Mouse (Mus musculus) cerebellum, adult 2 months (tissue): ENCODE results near the gene Olfr68.

Experiments
- CTCF ChIP-seq: fragments of 200-500 bp; IDR thresholded peaks from 2 replicates; pipeline ENCODE4 v1.5.1; 2011; ENCODE audit warnings: low read depth, mild to moderate bottlenecking, control low read depth, low read length, moderate library complexity, borderline replicate concordance; ENCODE audit not compliant: insufficient read depth
- POLR2A ChIP-seq: fragments of 200-500 bp; IDR thresholded peaks from 2 replicates; pipeline ENCODE4 v1.6.1; 2011; ENCODE audit warnings: low read length, control low read depth, borderline replicate concordance; ENCODE audit not compliant: insufficient read depth

- no peak for TF ChIP-seq CTCF
- TF ChIP-seq POLR2A: no peak
Observed at GRCm38 (mm10) chr7:103826255-103826887, 46.9 kb upstream of the Olfr68 start.
